Mouse (Mus musculus) E14TG2a.4 (cell line): Measurements from ENCODE around the gene Ccl5.

Experiments used
- CTCF ChIP-seq: conservative IDR thresholded peaks from 2 replicates; pipeline ENCODE4 v1.5.1; 2014; ENCODE audit warnings: low read length
- NANOG ChIP-seq: IDR thresholded peaks from 2 replicates; pipeline ENCODE4 v1.6.1; 2014; ENCODE audit warnings: borderline replicate concordance, low read length, mixed read lengths

- TF ChIP-seq CTCF (no peak), NANOG (no peak)
Measured at GRCm38 (mm10) chr11:83572834-83573233, 42.5 kb upstream of the Ccl5 start.
